ENCODE assay signal across 8 mouse cellular contexts in genomic region chr5:137501709-137502666, GRCm38 (mm10). TPM values are rescaled to one million over a fixed set of nuclear protein-coding genes. Genes with fewer than 3 reads are reported as not detected.
DNase-seq lines count a peak whose midpoint lies in the region; ATAC-seq and TF ChIP-seq lines count a peak whose summit lies in the region.

TSS of gene Pop7 (minus strand) at chr5:137502518.

- no peak for TF ChIP-seq CTCF in Patski (IDR thresholded peaks at IDR 0.05)

- peak within 1 kb of the TSS; percentile 57 for H3K4me3 ChIP-seq in hindbrain, embryonic 13.5 days

- H3K36me3 ChIP-seq in hindbrain, embryonic 13.5 days: peaks cover 10% of the 10 kb centered on the region

- POLR2A ChIA-PET in Patski (lab: Charles Lee): interaction anchor here (0.6 to 2.0 kb wide), 11 partner anchors 8 to 167 kb away, joined by 3 to 6 read pairs (median 3); no protein-coding TSS in a partner anchor

- H3K9me3 ChIP-seq in hindbrain, embryonic 13.5 days: no peaks in the 10 kb centered on the region

- CTCF ChIA-PET in Patski (lab: Charles Lee): interaction anchor here (0.7 to 4.6 kb wide), 32 partner anchors 9 to 385 kb away, joined by 3 to 30 read pairs (median 4); partner anchors contain the start of genes Gigyf1, Pcolce and Srrt

- 2% methylated on average over 64 of the region's 64 CpGs for WGBS in hindbrain, embryonic 13.5 days

- in situ Hi-C loops in Patski (cut with MboI; ENCODE audit: low pct_unique_long_range_greater_than_20kb): loop anchor here (5.0 kb wide), 1 partner anchor 165 kb away; no protein-coding TSS in a partner anchor

- peak within 1 kb of the TSS; percentile 96 for H3K27ac ChIP-seq in hindbrain, embryonic 13.5 days

- peak within 1 kb of the TSS; percentile 80 for H3K4me2 ChIP-seq in hindbrain, embryonic 13.5 days

- DNase-seq in Patski (ENCODE audit: low read depth, low spot score): peak; percentile 100
- DNase-seq in cerebellum, postnatal 14 days: peak; percentile 99 to 100
- peak; percentile 100 for DNase-seq in frontal cortex, postnatal 14 days (ENCODE audit: low spot score in 2 of 2)
- DNase-seq in layer of hippocampus, postnatal 25 days (ENCODE audit: extremely low spot score in 1 of 2, low spot score in 1 of 2): peak; percentile 98 to 100
- peak; percentile 100 for DNase-seq in lung, postnatal 25 days (ENCODE audit: low spot score)
- peak; percentile 100 for DNase-seq in retina, embryonic 14.5 days (ENCODE audit: low spot score)
- peak; percentile 100 for DNase-seq in thymus, postnatal 4 days

- H3K4me1 ChIP-seq in hindbrain, embryonic 13.5 days (replicated peaks): peaks cover 19% of the 10 kb centered on the region

- no peaks in the 10 kb centered on the region for H3K27me3 ChIP-seq in Patski
- no peaks in the 10 kb centered on the region for H3K27me3 ChIP-seq in hindbrain, embryonic 13.5 days

- peak; percentile 89 for ATAC-seq in Patski
- ATAC-seq in hindbrain, embryonic 13.5 days (ENCODE audit: low FRiP score): peak; percentile 94

- peak within 1 kb of the TSS; percentile 85 for H3K9ac ChIP-seq in hindbrain, embryonic 13.5 days

RNA-seq across cellular contexts. Expression of gene Pop7, which starts in this region (rescaled TPM):
- polyA plus RNA-seq in Patski (2021): 43.2 TPM
- 82.2 and 85.1 TPM in 2 replicates for polyA plus RNA-seq in hindbrain, embryonic 13.5 days (2015; fragmentation: Nextera tagmentation; extraction: Ambion mirVana)
- 10 to 100 TPM; 33.6 to 34.6 TPM for total RNA-seq in layer of hippocampus, postnatal 25 days (2021)

Comparison
In these comparisons a context has a peak if more than half of its experiments do, and no peak if none do; other contexts are left out.
1. Peak in every context shown above with its lines: DNase-seq, ATAC-seq, H3K4me3 ChIP-seq and H3K27ac ChIP-seq.